Mouse (Mus musculus): ENCODE results near the gene Rtl9. TPM values are rescaled to one million over a fixed set of nuclear protein-coding genes. Genes with fewer than 3 reads are reported as not detected.

The Rtl9 gene
- polyA plus RNA-seq, 1 experiment, result 0.02 TPM

DNA sequence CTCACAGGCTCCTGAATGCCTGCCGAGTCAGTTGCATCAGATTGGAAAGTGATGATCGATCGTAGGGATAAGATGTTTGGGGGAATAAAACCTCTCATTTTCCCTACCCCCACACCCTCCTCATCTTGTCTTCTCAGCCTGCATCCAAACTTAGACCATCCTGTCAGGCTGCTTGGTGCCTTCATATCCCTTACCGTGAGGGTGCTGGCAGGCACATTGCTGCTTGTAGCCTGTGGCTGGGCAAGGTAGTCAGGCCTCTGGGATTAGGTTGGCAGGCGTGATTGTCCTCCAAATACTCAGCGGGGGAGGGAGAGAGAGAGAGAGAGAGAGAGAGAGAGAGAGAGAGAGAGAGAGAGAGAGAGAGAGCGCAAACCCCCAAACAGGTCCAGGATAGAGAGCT lies 11.2 kb upstream of the Rtl9 start:
- TF ChIP-seq CTCF (IDR thresholded peaks at IDR 0.05; ENCODE audit: extremely low read depth, insufficient read depth, insufficient read length, insufficient replicate concordance), result no peak
- no peak for TF ChIP-seq POLR2A (IDR thresholded peaks at IDR 0.05; ENCODE audit: low read depth, low read length)

GRCm38 (mm10) chrX:143090904-143091588 lies 8.3 kb upstream of the Rtl9 start:
- Histone ChIP-seq H3K4me3 (ENCODE audit: extremely low read depth, insufficient read depth, insufficient read length) (no peak overlapping the region), H3K27me3 (ENCODE audit: control insufficient read depth, insufficient read depth, low read length) (no peaks in the 10 kb centered on the region), H3K4me1 (ENCODE audit: control insufficient read depth, insufficient read depth, insufficient read length) (no peaks in the 10 kb centered on the region), H3K36me3 (ENCODE audit: control insufficient read depth, insufficient read depth, low read length) (no peaks in the 10 kb centered on the region), H3K27ac (ENCODE audit: insufficient read depth, low read length) (no peak overlapping the region)
- no peak for DNase-seq (ENCODE audit: low read depth in 1 of 2, low spot score in 2 of 2)
- TF ChIP-seq POLR2A (IDR thresholded peaks at IDR 0.05; ENCODE audit: low read depth, low read length) (no peak), CTCF (IDR thresholded peaks at IDR 0.05; ENCODE audit: extremely low read depth, insufficient read depth, insufficient read length, insufficient replicate concordance) (no peak)
- 63% methylated on average over 6 of the region's 6 CpGs for WGBS

More for the DNA sequence above, 11.2 kb upstream of the Rtl9 start:
- Histone ChIP-seq H3K4me3 (ENCODE audit: extremely low read depth, insufficient read depth, insufficient read length) (no peak overlapping the region), H3K27me3 (ENCODE audit: control insufficient read depth, insufficient read depth, low read length) (no peaks in the 10 kb centered on the region), H3K27ac (ENCODE audit: insufficient read depth, low read length) (no peak overlapping the region), H3K4me1 (ENCODE audit: control insufficient read depth, insufficient read depth, insufficient read length) (no peaks in the 10 kb centered on the region), H3K36me3 (ENCODE audit: control insufficient read depth, insufficient read depth, low read length) (no peaks in the 10 kb centered on the region)
- no peak for DNase-seq (ENCODE audit: low read depth in 1 of 2, low spot score in 2 of 2)
- WGBS, result 79% methylated on average over 7 of the region's 7 CpGs

GRCm38 (mm10) chrX:143097551-143097950 lies 1.8 kb upstream of the Rtl9 start:
- Histone ChIP-seq H3K27ac (ENCODE audit: insufficient read depth, low read length) (no peak overlapping the region), H3K4me1 (ENCODE audit: control insufficient read depth, insufficient read depth, insufficient read length) (no peaks in the 10 kb centered on the region), H3K4me3 (ENCODE audit: extremely low read depth, insufficient read depth, insufficient read length) (no peak overlapping the region), H3K36me3 (ENCODE audit: control insufficient read depth, insufficient read depth, low read length) (no peaks in the 10 kb centered on the region), H3K27me3 (ENCODE audit: control insufficient read depth, insufficient read depth, low read length) (no peaks in the 10 kb centered on the region)
- DNase-seq (ENCODE audit: low read depth in 1 of 2, low spot score in 2 of 2), result no peak
- TF ChIP-seq CTCF (IDR thresholded peaks at IDR 0.05; ENCODE audit: extremely low read depth, insufficient read depth, insufficient read length, insufficient replicate concordance) (no peak), POLR2A (IDR thresholded peaks at IDR 0.05; ENCODE audit: low read depth, low read length) (no peak)
- WGBS, result 83% methylated on average over 6 of the region's 6 CpGs

- no peak overlapping the region for H3K4me3 ChIP-seq (ENCODE audit: extremely low read depth, insufficient read depth, insufficient read length)
- no peaks in the 10 kb centered on the region for H3K27me3 ChIP-seq (ENCODE audit: control insufficient read depth, insufficient read depth, low read length)
- no peak for TF ChIP-seq POLR2A (IDR thresholded peaks at IDR 0.05; ENCODE audit: low read depth, low read length)
- TF ChIP-seq CTCF (IDR thresholded peaks at IDR 0.05; ENCODE audit: extremely low read depth, insufficient read depth, insufficient read length, insufficient replicate concordance), result no peak
- DNase-seq (ENCODE audit: low read depth in 1 of 2, low spot score in 2 of 2), result no peak
- WGBS, result 90% methylated on average over 5 of the region's 5 CpGs
- H3K27ac ChIP-seq (ENCODE audit: insufficient read depth, low read length), result no peak overlapping the region
- H3K4me1 ChIP-seq (ENCODE audit: control insufficient read depth, insufficient read depth, insufficient read length), result no peaks in the 10 kb centered on the region
- no peaks in the 10 kb centered on the region for H3K36me3 ChIP-seq (ENCODE audit: control insufficient read depth, insufficient read depth, low read length)
Observed at GRCm38 (mm10) chrX:143103146-143103545, 3.8 kb downstream of the Rtl9 start.

GRCm38 (mm10) chrX:143105866-143106265 lies 6.5 kb downstream of the Rtl9 start:
- no peak for DNase-seq (ENCODE audit: low read depth in 1 of 2, low spot score in 2 of 2)
- Histone ChIP-seq H3K4me1 (ENCODE audit: control insufficient read depth, insufficient read depth, insufficient read length) (no peaks in the 10 kb centered on the region), H3K4me3 (ENCODE audit: extremely low read depth, insufficient read depth, insufficient read length) (no peak overlapping the region), H3K27me3 (ENCODE audit: control insufficient read depth, insufficient read depth, low read length) (no peaks in the 10 kb centered on the region), H3K27ac (ENCODE audit: insufficient read depth, low read length) (no peak overlapping the region), H3K36me3 (ENCODE audit: control insufficient read depth, insufficient read depth, low read length) (no peaks in the 10 kb centered on the region)
- no peak for TF ChIP-seq CTCF (IDR thresholded peaks at IDR 0.05; ENCODE audit: extremely low read depth, insufficient read depth, insufficient read length, insufficient replicate concordance)
- whole genome bisulfite sequencing, result 89% methylated on average over 1 of the region's 1 CpGs

- no peak for TF ChIP-seq CTCF (IDR thresholded peaks at IDR 0.05; ENCODE audit: extremely low read depth, insufficient read depth, insufficient read length, insufficient replicate concordance)
- DNase-seq (ENCODE audit: low read depth in 1 of 2, low spot score in 2 of 2), result no peak
- Histone ChIP-seq H3K4me3 (ENCODE audit: extremely low read depth, insufficient read depth, insufficient read length) (no peak overlapping the region), H3K4me1 (ENCODE audit: control insufficient read depth, insufficient read depth, insufficient read length) (no peaks in the 10 kb centered on the region), H3K27me3 (ENCODE audit: control insufficient read depth, insufficient read depth, low read length) (no peaks in the 10 kb centered on the region), H3K27ac (ENCODE audit: insufficient read depth, low read length) (no peak overlapping the region), H3K36me3 (ENCODE audit: control insufficient read depth, insufficient read depth, low read length) (no peaks in the 10 kb centered on the region)
Observed at GRCm38 (mm10) chrX:143112546-143112945, 13.2 kb downstream of the Rtl9 start.

Other genes with a start within 250 kb of the Rtl9 start
- 1.6 and 1.7 TPM in 2 replicates for gene Ammecr1, start 132.9 kb upstream of the Rtl9 start, polyA plus RNA-seq (2012; rRNA removed)